Mouse (Mus musculus): ENCODE results near the gene Atp9a.
"Not testable (repeated sequence)": the region's sequence is repeated elsewhere in the genome, so short reads cannot be mapped to it uniquely, and the experiment has no call there.

Atp9a gene

DNA sequence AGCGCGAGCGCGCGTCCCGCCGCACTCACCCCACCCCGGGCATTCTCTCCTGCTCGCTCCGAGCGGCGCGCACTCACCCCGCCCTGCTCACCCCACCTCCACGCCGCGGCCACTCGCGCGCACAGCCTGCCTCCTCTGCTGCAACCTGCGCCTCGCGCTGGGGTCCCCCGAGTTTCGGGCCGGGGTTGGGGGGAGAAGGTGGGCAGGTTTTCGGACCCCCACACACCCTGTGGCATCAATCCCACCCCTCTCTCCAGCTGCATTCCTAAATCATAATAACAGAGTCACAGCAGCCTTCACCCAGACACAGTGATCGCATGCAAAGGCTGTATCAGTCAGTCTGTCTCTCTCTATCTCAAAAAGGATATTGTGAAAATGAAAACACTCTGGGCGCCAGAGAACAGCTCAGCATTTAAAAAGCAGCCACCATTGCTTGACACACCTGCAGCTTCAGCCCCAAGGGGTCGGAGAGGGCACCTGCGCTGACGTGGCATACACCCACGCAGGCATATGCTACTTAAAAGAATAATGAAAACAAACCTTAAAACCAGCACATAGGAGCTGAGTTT lies at the start of gene Atp9a:
Gene Atp9a, minus strand, starts transcription at position 351 of the 569 bp plus-strand sequence.
- DNase-seq, result peak; percentile 60 to 74

DNA sequence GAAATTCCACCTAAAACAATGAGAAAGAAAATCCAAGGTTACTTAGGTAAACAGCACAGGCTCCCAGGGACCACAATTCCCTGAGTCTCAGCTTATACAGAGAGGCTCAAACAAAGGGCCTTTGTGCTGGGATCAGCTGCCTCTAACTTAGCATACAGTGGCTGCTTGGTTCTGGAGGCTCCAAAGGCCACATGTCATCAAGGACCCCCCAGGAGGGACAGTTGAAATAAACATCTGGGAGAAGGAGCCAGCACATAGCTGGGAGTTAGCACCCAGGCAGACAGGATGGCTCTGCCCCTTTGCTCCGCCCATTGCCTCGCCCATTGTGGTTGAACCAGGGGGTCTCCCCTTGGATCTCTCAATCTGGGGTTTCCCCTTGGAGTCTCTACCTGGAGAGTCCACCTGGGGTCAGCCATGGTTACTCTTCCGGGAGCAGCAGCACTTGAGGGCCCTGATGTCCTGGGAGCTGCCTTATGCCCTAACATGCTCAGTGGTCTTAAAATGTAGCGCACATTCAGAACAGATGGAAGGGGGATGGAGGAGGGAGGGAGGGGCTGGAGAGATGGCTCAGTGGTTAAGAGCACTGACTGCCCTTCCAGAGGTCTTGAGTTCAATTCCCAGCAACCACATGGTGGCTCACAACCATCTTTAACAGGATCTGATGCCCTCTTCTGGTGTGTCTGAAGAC lies 49.0 kb upstream of the Atp9a start:
- DNase-seq, result no peak

DNA sequence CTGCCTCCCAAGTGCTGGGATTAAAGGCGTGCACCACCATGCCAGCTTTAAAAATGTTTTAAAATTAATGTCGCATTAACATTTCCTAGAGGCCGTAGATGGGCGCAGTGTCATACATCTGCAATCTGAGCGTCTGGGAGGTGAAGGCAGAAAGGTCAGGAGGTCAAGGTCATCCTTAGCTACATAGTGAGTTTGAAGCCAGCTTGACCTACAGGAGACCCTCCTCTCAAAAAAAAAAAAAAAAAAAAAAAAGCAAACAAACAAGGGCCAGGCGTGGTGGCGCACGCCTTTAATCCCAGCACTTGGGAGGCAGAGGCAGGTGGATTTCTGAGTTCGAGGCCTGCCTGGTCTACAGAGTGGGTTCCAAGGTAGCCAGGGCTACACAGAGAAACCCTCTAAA lies 44.0 kb upstream of the Atp9a start:
- DNase-seq, result no peak

DNA sequence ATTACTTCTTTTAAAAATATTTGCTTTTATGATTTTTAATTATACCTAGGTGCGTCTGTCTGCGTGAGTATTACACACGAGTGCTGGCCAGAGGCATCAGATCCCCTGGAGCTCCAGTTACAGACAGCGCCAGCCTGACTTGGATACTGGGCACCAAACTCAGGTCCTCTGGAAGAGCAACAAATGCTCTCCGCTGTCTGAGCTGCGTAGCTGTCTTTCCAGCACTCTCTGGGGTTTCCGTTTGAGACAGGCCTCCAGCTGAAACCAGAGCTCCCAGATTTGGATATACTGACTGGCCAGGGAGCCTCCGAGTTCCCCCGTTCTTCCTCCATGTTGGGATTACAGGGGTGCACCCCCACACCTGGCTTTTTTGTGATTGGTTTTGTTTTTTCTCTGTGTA lies 38.4 kb upstream of the Atp9a start:
- no peak for DNase-seq

DNA sequence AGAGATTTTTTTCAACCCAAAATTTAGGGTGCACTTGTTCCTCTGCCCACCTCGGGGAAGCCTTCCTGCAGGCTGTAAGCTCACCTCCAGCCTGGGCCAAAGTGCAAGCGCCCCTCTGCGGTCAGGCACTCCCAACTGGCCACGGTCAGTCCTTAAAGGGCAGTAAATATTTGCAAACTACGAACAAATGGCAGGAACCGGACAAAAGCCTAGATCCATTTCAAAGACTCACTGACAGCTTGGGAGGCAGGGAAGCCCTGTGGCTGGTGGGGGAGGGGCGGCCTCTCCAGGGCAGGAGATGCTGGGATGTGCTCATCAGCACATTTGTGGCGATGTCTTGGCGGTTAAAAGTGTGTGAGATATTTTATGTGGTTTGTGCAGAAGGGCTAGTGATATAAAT lies 37.8 kb upstream of the Atp9a start:
- no peak for DNase-seq

DNA sequence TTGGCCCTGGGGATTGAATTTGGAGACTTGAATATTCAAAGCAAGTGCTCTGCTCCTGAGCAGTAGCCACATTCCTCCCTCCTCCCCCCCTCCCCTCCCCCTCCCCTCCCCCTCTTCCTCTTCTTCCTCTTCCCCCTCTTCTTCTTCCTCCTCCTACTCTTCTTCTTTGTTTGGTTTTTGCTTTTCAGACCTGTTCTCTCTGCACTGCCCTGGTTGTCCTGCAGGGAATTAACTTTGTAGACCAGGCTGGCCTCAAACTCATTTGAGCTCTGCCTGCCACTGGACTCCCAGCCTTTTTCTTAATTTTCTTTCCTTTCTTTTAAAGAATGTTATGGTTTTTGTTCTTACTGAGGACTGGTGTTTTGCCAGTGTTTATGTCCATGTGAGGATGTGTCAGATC lies 35.3 kb upstream of the Atp9a start:
- DNase-seq, result no peak

DNA sequence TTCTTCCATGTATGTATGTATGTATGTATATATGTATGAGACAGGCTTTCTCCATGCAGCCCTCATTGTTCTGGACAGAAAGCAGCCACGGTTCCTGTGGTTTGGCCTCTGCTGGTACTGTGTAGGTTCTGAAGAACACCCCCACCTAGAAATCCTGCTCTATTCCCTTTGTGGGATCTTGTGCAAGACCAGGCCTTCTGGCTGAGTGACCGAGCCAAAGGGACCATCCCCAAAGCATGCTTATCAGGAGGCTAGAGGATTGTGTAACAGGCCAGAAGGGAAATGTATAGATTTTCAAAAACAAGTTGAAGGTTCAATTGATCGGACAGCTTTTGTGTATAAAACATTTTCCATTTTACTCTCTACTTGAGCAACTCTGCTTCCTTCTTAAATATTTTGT lies 34.0 kb upstream of the Atp9a start:
- no peak for DNase-seq

DNA sequence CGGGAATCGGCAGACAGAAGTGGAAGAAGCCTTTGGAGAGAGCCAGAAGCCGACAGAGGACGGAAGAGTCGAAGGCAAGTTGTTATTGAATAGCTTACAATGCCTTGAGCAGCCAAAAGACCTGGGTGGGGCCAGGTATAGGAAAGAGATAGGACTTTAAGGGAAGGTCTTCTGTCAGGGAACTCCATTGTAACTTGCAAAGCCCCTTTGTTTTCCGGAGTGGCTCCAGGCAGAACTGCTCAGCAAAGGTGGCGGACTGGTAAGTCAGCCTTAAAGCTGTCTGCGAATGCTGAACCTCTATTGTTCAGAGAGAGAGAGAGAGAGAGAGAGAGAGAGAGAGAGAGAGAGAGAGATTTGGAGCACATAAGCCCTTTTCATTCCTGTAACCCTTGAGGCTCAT lies 27.1 kb upstream of the Atp9a start:
- DNase-seq, result no peak

DNA sequence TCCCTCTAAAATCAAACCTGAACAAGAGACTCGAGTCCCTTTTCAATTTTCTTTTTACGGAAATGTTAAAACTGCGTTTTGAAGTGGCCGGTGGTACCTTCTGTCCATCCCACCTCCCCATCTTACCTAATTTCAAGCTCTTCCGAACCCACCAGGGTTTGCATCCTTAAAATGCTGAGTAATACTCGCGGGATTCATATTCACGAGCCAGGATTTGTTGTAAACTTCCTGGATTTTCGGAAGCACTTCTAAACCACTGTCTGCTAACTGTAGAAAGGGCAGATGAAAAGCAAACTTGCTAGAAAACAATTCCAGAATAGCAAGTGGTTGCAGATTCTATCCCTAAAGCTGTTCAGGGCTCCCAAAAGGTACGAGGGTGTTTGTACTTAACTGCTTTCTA lies 25.4 kb upstream of the Atp9a start, which contains the start of gene Sall4:
Gene Sall4, minus strand, starts transcription at position 362 of the 400 bp plus-strand sequence.
- DNase-seq, result no peak

DNA sequence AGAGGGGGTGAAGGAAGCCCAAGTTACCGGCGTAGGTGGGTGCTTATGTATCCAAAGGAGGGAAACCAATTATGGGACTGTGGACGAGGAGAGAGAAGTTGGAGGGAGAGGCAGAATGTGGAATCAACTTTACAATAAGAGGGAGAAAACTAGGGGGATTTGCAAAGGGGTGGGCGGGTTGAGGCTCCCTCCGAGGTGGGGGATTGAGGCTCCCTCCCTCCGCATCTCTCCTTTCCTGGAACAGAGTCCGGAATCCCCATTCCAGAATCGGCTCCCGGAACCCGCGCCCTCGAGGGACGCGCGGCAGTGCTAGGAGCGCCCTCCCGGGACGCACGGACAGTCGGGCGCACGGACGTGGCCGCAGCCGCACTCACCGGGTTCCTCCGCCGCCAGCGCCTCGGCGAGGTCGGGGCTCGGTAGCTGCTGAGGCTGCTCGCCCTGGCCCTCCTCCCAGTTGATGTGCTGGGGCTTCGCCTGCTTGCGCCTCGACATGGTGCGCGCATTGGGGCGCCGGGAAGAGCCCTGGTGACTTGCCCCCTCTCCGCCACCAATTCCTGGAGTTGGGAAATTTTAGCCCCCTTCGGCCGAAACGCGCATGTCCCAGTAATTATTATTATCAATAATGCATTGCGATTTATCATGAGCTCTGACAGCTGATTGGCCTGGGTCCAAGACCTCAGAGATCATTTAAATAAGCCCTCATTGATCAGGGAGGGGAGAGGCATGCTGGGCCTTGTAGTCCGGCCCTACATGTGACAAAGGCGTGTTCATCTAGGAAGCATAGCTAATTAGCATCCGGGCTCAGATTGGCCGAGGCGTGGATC lies 24.5 kb upstream of the Atp9a start:
- DNase-seq, result no peak

DNA sequence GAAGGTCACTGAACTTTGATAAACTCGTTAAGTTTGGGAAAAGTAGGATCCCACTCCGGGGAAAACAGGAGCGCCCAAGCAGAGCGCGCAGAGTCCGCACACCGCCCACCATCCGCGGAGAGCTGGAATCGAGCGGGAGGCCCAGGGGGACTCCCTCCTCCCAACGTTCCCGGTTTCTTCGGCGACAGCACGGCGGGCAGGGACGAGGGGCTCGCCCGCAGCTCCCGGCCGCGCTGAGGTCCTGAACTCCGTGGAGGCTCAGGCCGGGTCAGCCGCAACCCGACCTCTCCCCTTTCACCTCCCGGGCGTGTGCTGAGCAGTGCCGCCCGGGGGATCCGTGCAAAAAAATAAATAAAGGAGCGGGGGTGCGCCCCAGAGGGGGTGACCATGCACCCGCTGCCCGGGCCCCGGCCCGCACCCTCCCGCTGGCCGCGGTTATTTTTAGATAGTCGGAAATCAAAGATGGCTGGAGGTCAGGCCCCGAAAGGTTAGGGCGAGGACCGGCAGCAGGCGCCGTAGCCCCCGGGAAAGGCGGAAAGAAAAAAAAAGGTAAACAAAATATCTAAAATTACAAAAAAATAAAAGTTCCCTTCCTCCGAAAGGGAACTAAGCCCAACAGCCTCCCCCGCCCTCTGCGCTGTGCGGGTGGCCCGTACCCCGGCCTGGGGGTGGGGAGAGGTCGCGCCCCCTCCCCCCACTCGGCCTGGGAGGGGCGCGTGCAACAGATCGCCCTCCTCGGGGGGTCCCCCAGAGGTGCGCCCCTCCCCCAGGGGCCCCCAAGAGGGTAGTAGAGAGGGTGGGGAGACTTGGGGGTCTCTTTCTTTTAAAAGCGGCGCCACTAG lies 23.7 kb upstream of the Atp9a start:
- DNase-seq, result peak in 1 of 2 experiments; percentile 4

DNA sequence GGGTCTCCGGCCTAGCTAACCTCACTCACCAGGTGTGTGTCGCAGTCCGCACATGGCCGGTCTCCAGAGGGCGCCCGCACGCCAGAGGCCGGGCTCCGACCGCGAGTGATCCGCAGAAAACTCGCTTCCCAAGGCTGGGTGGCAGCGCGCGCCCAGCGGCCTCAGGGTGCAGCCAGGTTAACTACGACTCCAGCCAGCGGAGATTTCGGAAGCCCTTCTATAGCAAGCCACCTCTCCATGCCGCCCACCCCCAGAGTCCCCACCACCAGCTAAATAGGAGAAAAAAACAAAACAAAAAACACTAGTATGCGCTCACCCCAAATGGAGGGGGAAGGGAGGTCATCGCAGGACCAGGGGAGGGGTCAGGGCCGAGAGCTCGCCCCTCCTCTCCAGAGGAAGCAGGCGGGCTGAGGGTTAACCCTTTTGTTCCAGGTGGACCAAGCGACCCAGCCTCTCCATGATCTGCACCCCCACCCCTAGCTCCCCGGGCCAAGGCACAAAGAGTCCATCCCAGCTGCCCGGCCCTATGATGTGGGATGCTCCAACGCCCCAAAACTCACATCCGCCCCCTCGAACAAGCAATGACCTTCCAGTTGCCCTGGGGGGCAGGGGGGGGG lies 23.0 kb upstream of the Atp9a start:
- DNase-seq, result peak; percentile 55 to 56

DNA sequence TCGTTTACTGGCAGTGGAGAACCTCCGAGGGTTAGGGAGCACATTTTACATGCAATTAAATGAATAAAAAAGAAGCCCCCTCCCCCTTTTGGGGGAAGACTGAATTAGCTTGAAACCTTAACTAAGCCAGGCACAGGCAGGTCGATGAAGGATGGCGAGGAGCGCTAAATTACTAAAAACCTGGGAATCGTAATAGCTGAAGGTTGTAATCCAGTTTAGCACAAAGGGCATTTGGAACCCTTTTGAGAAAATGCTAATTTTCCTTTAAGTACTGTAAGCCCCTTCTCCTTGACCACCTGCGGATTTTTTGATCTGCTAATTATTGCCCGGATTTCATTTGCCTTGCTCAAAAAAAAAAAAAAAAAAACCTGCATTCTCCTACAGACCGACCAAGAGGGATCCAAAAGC lies 22.3 kb upstream of the Atp9a start:
- DNase-seq, result no peak

DNA sequence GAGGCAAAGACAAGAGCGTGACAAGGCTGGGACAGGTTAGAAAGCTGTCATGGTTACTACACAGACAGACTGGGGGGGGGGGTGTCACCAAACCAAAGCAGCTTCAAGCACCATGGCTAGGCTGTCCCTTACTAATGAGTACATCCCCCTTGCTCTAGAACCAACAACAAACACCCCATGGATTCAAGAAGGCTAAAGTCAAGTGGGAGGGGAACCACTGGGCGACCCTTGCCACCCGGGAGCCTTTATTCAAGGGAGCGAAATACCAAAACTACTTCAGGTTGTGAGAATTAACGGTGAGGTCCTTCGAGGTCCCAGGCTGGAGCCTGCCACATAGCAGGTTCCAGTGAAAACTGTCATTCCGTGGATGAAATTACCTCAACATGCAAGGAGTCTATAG lies 21.6 kb upstream of the Atp9a start:
- no peak for DNase-seq

DNA sequence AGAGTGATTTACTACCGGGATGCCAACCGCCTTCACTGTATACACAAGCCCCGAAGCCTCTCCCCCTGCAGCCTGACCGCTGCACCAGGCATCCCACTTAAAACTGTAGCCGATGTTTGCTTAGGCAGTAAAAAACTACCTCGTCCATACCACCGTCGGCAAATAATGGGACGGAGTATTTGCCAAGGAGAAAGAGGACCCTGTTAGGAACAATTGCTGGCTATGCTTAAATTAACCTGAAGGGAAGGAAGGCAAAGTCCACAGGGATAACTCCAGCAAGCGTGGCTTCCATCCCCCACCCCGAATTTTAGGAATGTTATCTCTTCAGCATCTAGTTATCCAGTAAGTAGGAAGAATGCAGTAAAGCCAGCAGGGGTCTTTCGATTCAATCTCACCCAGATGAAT lies 20.2 kb upstream of the Atp9a start:
- no peak for DNase-seq

DNA sequence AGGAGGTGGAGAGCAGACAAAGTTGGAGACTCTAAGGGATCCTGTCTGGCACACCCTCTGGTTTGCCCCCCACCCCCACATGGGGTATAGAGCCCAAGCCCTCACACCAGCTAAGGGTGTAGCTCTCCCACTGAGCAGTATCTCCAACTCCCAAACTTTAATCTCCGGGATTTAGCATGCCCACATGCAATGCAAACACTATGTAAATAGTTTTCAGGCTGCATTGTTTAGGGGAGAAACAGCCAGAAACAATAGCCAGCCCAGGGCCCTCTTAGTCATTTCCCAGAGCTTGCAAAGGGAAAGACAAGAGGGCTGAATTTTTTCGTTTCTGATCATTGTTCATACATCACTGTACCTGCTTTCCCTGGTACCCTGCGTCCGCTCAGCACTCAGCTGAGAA lies 19.7 kb upstream of the Atp9a start:
- no peak for DNase-seq

DNA sequence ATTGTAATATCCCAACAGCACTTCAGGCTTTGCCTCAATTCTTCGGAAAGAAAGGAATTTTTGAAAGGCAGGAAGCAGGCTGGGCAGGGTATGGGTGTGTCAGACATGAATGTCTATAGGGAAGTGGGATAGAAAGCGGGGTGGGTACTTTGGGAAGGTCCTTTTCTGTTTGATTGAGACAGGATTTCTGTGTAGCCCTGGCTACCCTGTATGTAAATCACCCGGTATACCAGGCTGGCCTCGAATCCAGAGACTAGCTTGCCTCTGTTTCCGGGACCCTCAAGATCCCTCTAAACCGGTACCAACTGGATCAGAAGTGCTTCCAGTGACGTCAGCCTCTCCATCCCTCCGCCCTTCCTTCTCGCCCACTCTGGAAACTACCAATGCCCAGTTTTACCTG lies 18.9 kb upstream of the Atp9a start:
- DNase-seq, result no peak

DNA sequence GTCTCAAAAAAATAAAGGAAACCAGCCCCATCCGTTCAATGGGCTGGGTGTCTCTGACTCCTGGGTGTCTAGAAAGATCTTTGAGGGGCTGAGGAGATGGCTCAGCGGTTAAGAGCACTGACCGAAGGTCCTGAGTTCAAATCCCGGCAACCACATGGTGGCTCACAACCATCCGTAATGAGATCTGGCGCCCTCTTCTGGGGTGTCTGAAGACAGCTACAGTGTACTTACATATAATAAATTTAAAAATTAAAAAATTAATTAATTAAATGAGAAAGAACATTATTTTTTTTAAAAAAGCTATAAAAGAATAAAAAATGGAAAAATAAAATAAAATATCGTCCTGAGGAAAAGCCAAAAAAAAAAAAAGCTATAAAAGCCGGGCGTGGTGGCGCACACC lies 2.2 kb upstream of the Atp9a start:
- DNase-seq, result not testable (repeated sequence)

DNA sequence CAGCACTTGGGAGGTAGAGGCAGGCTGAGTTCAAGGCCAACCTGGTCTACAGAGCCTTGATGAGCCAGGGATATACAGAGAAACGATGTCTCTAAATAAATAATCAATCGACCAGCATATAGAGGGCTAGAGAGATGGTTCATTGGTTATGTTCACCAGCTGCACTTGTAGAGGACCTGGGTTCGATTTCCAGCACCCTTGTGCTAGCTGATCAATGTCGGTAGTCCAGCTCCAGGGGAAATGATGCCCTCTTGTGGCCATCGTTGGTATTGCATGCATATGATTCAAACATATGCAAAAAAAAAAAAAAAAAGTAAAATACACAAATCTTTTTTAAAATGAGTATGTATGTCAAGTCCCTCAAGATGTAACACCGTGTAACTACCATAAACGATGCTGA lies 440 bp upstream of the Atp9a start:
- DNase-seq, result peak; percentile 38 to 59

DNA sequence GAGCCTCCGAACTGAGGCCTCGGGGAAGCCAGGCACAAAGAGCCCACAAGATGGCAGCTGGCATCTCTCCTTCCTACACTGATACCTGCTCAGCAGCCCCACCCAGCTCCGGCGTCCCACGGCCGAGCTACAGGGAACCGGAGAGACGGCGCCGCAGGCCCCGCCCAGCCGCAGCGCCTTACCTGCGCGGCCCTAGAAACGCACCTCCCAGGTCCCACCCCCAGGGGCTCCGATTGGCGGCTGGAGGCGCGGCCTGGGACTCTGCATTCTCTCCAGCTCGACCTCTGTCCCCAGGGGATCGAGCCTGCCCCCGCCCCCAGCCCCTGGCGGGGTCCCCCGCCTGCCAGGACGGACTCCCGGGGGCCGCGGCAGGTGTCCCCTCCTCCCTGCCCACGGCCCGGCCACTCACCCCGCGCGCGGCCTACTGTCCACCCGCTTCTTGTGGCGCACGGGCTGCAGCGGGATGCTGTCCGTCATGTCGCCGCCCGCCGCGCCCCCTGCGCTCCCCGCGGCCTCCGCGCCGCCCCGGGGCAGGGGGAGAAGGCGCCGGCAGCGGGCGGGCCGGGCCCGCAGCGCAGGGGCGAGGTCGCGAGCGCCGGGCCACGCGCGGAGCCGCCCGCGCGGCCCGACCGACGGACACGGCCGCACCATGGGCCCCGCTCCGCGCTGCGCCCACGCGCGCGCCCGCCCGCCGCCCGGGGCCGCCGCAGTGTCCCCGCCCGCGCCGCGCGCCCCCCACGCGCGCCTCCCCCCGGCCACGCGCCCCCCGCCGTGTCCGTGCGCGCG lies 743 bp downstream of the Atp9a start:
- peak; percentile 75 to 85 for DNase-seq

DNA sequence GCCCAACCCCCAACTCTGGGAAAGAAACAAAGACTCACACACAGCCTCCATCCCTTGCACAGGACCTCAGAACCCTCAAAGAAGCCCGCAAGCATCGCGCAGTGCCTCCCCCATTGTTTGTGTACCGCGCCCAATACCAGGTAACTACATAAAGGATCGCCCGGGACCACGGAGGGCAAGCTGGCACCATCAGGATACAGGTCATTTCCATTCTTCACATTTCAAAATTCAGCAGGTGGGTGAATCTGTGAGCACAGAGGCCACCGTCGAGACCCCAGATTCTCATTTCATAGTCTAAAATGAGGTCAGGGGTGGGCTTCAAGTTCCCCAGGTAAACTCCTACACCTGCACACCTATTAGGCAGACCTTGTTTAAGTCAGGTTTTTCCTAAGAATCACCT lies 1.7 kb downstream of the Atp9a start:
- no peak for DNase-seq

DNA sequence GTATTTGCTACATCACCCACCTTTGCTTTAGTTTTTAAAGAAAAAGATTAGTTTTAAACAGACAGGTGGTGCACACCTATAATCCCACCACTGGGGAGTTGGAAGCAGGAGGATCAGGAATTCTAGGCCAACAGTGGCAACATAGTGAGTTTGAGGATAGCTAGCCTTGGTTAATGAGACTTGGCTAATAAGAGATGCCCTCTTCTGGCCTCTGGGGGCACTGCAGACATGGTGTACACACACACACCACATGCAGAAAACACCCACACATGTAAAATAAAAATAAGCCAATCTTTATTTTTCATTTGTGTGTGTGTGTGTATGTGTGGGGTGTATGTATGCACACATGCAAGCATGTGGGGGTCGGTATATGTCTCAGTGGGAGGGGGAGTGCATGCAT lies 3.4 kb downstream of the Atp9a start:
- no peak for DNase-seq

Data from thymus, postnatal 36 days (tissue).